Mouse (Mus musculus): ENCODE measurements around the gene Vmn2r112.
"Not testable (repeated sequence)": the region's sequence is repeated elsewhere in the genome, so short reads cannot be mapped to it uniquely, and the experiment has no call there.

Vmn2r112 gene

DNA sequence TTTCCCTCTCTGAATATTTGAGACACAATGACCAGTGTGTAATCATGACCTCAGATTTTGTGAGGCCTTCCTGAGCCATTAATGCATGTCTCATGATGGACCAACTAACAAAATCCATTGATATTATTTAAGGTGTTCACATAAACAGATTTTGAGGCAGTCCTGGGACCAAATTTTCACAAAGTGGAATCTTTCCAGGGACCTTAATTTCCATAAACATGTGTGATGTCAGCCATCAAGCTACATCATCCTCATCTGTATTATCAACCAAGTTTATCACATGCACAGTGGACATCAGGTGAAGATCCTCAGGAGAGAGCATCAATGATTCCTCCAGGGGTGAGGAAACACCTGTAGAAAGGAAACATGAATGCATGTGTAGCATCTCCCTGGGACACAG is at the start of gene Vmn2r112:
Gene Vmn2r112 (plus strand): TSS at position 301 of the 400 bp plus-strand sequence.
- DNase-seq, result not testable (repeated sequence)

DNA sequence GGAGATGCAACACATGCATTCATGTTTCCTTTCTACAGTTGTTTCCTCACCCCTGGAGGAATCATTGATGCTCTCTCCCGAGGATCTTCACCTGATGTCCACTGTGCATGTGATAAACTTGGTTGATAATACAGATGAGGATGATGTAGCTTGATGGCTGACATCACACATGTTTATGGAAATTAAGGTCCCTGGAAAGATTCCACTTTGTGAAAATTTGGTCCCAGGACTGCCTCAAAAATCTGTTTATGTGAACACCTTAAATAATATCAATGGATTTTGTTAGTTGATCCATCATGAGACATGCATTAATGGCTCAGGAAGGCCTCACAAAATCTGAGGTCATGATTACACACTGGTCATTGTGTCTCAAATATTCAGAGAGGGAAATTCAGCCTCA is 27.4 kb upstream of the Vmn2r112 start, which contains the start of gene Vmn2r111:
Gene Vmn2r111 (minus strand): TSS at position 101 of the 400 bp plus-strand sequence.
- DNase-seq, result not testable (repeated sequence)

- DNase-seq, result no peak
Measured at GRCm38 (mm10) chr17:22630646-22631045, 29.9 kb downstream of the Vmn2r112 start.

Data from cerebellum, adult 11 months (tissue).